Mouse (Mus musculus) erythroblast, embryonic 14.5 days (primary cell): Measurements from ENCODE around the gene Edn3.

Source experiments
- GATA1 ChIP-seq: IDR thresholded peaks from 2 replicates; pipeline ENCODE4 v1.6.1; 2012; ENCODE audit warnings: low read length, inconsistent platforms, mixed read lengths
- TAL1 ChIP-seq: IDR thresholded peaks from 3 replicates; pipeline ENCODE4 v1.6.1; 2012; ENCODE audit warnings: low read length, inconsistent platforms, mixed read lengths

DNA sequence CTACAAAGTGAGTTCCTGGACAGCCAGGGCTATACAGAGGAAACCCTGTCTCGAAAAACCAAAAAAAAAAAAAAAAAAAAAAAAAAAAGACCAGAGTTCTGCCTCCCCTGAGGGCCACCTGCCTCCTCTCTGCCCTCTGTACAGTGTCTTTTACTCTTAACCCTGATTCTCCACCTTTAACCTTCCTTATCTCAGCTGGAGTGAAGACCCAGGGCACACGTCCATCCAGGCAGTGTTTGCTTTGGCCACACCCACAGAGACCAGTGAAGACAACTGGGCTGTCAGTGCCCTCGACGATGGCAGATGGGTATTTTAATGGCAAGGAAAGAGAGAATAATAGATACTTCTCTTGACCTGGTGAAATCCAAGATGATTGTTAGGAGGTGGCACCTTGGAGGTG is 1.2 kb upstream of the Edn3 start:
- TF ChIP-seq GATA1 (no peak), TAL1 (no peak)
